Mouse (Mus musculus) olfactory bulb, adult 2 months (tissue): Measurements from ENCODE around the gene Otof.

Source experiments
- CTCF ChIP-seq: fragments of 200-500 bp; IDR thresholded peaks from 2 replicates; pipeline ENCODE4 v1.5.1; 2012; ENCODE audit warnings: low read depth, mild to moderate bottlenecking, low read length, moderate library complexity; ENCODE audit not compliant: insufficient read depth
- POLR2A ChIP-seq: fragments of 200-500 bp; IDR thresholded peaks from 2 replicates; pipeline ENCODE4 v1.6.1; 2012; ENCODE audit warnings: mild to moderate bottlenecking, low read depth, low read length, moderate library complexity; ENCODE audit not compliant: insufficient read depth

GRCm38 (mm10) chr5:30389836-30390235 lies 71.9 kb downstream of the Otof start:
- TF ChIP-seq CTCF (no peak), POLR2A (no peak)
